Mouse (Mus musculus): ENCODE measurements around the gene Cnnm3. TPM values are rescaled to one million over a fixed set of nuclear protein-coding genes. Genes with fewer than 3 reads are reported as not detected.

Gene Cnnm3
- 2.1 and 2.3 TPM in 2 replicates for polyA plus RNA-seq (2015; fragmentation: Nextera tagmentation; extraction: Ambion mirVana)

DNA sequence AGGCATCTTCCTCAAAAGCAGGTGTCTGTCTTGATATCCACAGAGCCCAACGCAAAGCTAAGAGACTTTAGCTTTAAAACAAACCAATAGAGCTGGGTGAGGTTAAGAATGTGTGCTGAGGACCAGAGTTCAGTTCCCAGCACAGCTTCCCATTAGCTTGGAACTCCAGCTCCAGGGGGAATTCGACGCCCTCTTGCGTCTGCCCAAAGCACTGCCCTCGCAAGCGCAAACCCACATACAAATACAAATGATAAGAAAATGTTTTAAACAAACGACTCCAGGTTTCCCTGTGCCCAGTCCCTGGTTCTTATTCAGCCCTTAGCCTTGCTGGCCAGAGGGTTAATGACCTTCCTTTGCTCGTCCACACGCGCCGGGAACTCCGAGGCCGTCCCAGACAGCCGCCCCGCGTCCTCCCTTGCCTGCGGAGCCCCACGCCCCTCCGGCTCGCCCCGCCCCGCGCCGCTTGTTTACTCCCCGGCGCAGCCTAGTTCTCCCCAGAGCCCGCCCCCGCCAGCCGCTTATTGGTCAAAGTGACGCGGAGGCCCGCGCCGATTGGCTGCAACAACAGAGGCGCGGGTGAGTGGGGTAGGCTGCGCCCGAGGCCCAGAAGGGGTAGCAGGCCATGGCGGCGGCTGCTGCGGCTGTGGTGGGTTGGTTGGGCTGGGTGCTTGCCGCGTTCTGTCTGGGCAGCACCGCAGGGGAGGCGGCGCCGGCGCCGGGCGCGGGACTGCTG lies at the start of gene Cnnm3:
TSS of gene Cnnm3 (plus strand) at position 579 of the 733 bp plus-strand sequence.
- H3K9me3 ChIP-seq (ENCODE audit: control insufficient read depth, low read length), result no peaks in the 10 kb centered on the region
- H3K4me1 ChIP-seq (ENCODE audit: control insufficient read depth, insufficient read depth, low read length), result peaks cover 21% of the 10 kb centered on the region
- WGBS, result 2% methylated on average over 49 of the region's 51 CpGs
- H3K27ac ChIP-seq (ENCODE audit: low read length), result peak within 1 kb of the TSS; percentile 99
- 0 out of 2 replicates have a peak, but pooled peaks cover 4% of the 10 kb centered on the region for H3K36me3 ChIP-seq (ENCODE audit: control insufficient read depth, insufficient read depth, low read length)
- no peaks in the 10 kb centered on the region for H3K27me3 ChIP-seq (replicated peaks; ENCODE audit: control insufficient read depth, insufficient read depth, low read length)
- H3K4me2 ChIP-seq (ENCODE audit: low read depth, low read length), result peak within 1 kb of the TSS; percentile 95
- ATAC-seq, result peak; percentile 99
- H3K4me3 ChIP-seq (ENCODE audit: low read length), result peak within 1 kb of the TSS; percentile 96
- H3K9ac ChIP-seq (ENCODE audit: low read depth, low read length), result peak within 1 kb of the TSS; percentile 84

DNA sequence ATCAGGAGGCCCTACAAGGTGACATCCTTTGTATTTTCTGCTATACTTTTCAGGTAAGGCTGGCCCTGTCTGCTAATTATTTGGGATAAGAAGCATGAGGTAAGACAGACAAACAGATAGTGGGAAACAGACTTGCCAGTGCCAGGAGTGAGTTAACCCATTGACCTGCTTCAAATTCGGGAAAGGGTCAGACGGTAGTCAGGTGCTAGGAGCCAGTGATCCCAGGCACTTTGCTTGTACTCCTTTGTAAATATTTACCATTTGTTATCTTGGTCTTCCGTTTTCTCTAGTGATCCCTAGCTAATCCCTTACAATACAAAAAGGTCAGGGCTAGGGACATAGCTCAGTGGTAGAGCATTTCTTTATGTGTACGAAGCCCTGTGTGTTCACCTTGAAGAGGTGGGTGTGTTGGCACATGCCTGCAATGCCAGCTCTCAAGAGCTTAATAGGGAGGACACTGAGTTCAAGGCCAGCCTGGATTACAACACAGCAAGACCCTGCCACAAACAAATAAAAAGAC lies 46.0 kb upstream of the Cnnm3 start:
- WGBS, result 33% methylated on average over 4 of the region's 4 CpGs
- no peaks in the 10 kb centered on the region for H3K27me3 ChIP-seq (replicated peaks; ENCODE audit: control insufficient read depth, insufficient read depth, low read length)
- ATAC-seq, result no peak
- no peaks in the 10 kb centered on the region for H3K9me3 ChIP-seq (ENCODE audit: control insufficient read depth, low read length)
- no peak overlapping the region for H3K27ac ChIP-seq (ENCODE audit: low read length)
- no peak overlapping the region for H3K4me3 ChIP-seq (ENCODE audit: low read length)
- no peaks in the 10 kb centered on the region; the same call in 1 of the 2 replicates for H3K4me1 ChIP-seq (ENCODE audit: control insufficient read depth, insufficient read depth, low read length)
- no peak overlapping the region for H3K4me2 ChIP-seq (ENCODE audit: low read depth, low read length)
- no peaks in the 10 kb centered on the region for H3K36me3 ChIP-seq (ENCODE audit: control insufficient read depth, insufficient read depth, low read length)
- H3K9ac ChIP-seq (ENCODE audit: low read depth, low read length), result no peak overlapping the region

DNA sequence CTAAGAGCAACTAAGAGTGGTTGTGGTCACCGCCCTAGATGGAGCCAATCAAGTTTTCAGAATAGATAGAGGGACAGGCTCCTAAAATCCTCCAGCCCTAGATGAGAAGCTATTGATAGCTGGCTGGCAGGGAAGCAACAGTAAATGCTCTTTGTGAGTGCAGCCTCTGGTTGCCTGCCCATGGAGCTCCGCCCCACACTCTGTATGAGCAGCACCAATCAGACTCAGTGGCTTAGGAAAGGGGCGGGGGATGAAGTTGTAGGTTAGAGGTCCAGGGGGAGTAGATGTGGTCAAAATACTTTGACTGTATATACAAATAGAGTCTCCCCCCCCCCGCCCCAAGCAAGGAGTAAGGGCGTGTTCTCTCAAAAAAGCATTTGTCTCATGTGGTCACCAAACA lies 44.2 kb upstream of the Cnnm3 start:
- WGBS, result 58% methylated on average over 5 of the region's 5 CpGs
- Histone ChIP-seq H3K36me3 (ENCODE audit: control insufficient read depth, insufficient read depth, low read length) (no peaks in the 10 kb centered on the region), H3K4me1 (ENCODE audit: control insufficient read depth, insufficient read depth, low read length) (no peaks in the 10 kb centered on the region; the same call in 1 of the 2 replicates), H3K9me3 (ENCODE audit: control insufficient read depth, low read length) (no peaks in the 10 kb centered on the region), H3K27me3 (replicated peaks; ENCODE audit: control insufficient read depth, insufficient read depth, low read length) (no peaks in the 10 kb centered on the region), H3K9ac (ENCODE audit: low read depth, low read length) (no peak overlapping the region), H3K4me3 (ENCODE audit: low read length) (no peak overlapping the region), H3K4me2 (ENCODE audit: low read depth, low read length) (no peak overlapping the region), H3K27ac (ENCODE audit: low read length) (no peak overlapping the region)
- ATAC-seq, result no peak

DNA sequence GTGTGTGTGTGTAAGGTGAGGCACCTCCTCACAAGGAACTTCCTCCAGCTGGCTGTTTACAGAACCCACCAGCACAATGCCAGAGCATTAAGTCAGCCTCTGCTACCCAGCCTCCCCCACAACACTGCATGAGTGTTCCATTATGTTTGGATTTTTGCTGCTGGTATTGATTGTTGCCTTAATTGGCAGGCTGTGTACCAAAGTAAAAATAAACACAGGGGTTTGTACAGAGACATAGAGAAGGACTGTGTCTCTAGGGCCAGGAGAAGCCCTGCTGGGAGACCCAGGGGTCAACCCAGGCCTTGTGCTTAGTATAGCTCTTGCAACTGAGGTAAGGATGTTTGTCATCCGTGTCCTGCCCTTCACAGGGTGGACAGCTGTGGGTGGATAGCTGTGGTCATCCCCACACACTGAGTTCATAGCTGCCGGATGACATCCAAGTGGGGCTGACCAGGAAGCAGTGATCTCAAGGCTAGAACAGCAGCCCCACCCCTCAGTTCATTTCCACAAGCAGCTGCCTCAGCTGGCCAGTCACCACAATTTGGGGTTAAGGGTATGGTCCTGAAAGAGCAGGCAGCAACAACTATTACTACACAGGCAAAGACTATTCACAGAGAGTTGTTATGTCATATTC lies 41.7 kb upstream of the Cnnm3 start:
- H3K4me1 ChIP-seq (ENCODE audit: control insufficient read depth, insufficient read depth, low read length), result peaks cover 10% of the 10 kb centered on the region
- H3K4me3 ChIP-seq (ENCODE audit: low read length), result no peak overlapping the region
- ATAC-seq, result no peak
- H3K27ac ChIP-seq (ENCODE audit: low read length), result peak overlapping the region; percentile 14; the same call in 1 of the 2 replicates
- no peaks in the 10 kb centered on the region for H3K27me3 ChIP-seq (replicated peaks; ENCODE audit: control insufficient read depth, insufficient read depth, low read length)
- no peaks in the 10 kb centered on the region for H3K36me3 ChIP-seq (ENCODE audit: control insufficient read depth, insufficient read depth, low read length)
- no peak overlapping the region for H3K4me2 ChIP-seq (ENCODE audit: low read depth, low read length)
- WGBS, result 49% methylated on average over 2 of the region's 2 CpGs
- no peak overlapping the region for H3K9ac ChIP-seq (ENCODE audit: low read depth, low read length)
- H3K9me3 ChIP-seq (ENCODE audit: control insufficient read depth, low read length), result no peaks in the 10 kb centered on the region

DNA sequence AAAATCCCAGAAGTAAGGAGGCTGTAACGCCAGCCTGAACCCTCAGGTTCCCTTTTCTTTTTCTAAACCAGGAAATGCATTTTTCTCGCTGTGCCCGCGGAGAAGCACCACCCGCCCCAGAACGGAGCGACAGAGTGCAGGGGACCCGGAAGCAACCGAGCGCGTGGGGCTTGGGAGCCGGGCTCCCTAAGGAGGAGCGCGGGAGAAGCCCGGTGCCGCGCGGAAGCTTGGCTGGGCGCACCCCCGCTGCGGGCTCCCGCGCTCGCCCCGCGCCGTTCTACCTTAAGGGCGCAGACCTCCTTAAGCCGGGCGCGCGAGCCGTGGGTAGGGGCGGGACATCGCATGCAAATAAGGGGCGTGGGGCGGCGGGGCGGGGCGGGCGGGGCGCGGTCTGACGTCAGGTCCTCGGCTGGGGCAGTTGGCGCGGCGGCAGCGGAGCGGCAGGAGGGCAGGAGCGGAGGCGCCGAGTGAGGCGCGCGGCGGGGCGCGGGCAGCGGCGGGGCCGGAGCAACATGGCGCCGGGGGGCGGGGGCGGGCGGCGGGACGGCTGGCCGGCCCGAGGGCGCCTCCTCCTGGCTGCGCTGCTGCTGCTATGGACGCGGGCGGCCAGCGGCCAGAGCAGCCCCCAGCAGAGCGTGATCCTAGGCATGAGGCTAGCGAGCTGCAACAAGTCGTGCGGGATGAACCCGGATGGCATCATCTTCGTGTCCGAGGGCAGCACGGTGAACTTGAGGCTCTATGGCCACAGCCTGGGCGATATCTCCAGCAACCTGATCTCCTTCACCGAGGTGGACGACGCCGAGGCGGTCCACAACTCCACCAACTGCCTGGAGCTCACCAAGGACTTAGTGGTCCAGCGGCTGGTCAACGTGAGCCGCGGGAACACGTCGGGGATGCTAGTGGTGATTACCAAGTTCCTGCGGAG lies 40.2 kb upstream of the Cnnm3 start, which contains the start of gene Cnnm4:
TSS of gene Cnnm4 (plus strand) at position 440 of the 925 bp plus-strand sequence.
- Histone ChIP-seq H3K27ac (ENCODE audit: low read length) (peak within 1 kb of the TSS; percentile 85), H3K4me2 (ENCODE audit: low read depth, low read length) (peak within 1 kb of the TSS; percentile 70), H3K4me3 (ENCODE audit: low read length) (peak within 1 kb of the TSS; percentile 55), H3K27me3 (replicated peaks; ENCODE audit: control insufficient read depth, insufficient read depth, low read length) (no peaks in the 10 kb centered on the region), H3K36me3 (ENCODE audit: control insufficient read depth, insufficient read depth, low read length) (no peaks in the 10 kb centered on the region), H3K9me3 (ENCODE audit: control insufficient read depth, low read length) (no peaks in the 10 kb centered on the region), H3K4me1 (ENCODE audit: control insufficient read depth, insufficient read depth, low read length) (peaks cover 17% of the 10 kb centered on the region), H3K9ac (ENCODE audit: low read depth, low read length) (peak within 1 kb of the TSS; percentile 81)
- peak; percentile 88 for ATAC-seq
- WGBS, result under 1% methylated on average over 59 of the region's 98 CpGs

DNA sequence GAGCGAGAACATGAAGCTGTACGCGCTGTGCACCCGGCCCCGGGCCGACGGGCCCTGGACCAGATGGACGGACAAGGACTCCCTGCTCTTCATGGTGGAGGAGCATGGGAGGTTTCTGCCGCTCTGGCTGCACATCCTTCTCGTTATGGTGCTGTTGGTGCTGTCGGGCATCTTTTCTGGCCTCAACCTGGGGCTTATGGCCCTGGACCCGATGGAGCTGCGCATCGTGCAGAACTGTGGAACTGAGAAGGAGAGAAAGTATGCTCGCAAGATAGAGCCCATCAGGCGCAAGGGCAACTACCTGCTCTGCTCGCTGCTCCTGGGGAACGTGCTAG lies 39.6 kb upstream of the Cnnm3 start:
- WGBS, result 11% methylated on average over 18 of the region's 18 CpGs
- H3K36me3 ChIP-seq (ENCODE audit: control insufficient read depth, insufficient read depth, low read length), result no peaks in the 10 kb centered on the region
- peak overlapping the region; percentile 55 for H3K4me3 ChIP-seq (ENCODE audit: low read length)
- H3K9ac ChIP-seq (ENCODE audit: low read depth, low read length), result peak overlapping the region; percentile 64
- H3K27ac ChIP-seq (ENCODE audit: low read length), result no peak overlapping the region
- H3K4me1 ChIP-seq (ENCODE audit: control insufficient read depth, insufficient read depth, low read length), result peaks cover 17% of the 10 kb centered on the region
- H3K9me3 ChIP-seq (ENCODE audit: control insufficient read depth, low read length), result no peaks in the 10 kb centered on the region
- no peaks in the 10 kb centered on the region for H3K27me3 ChIP-seq (replicated peaks; ENCODE audit: control insufficient read depth, insufficient read depth, low read length)
- H3K4me2 ChIP-seq (ENCODE audit: low read depth, low read length), result peak overlapping the region; percentile 50
- peak; percentile 3; the same call in 1 of the 2 replicates for ATAC-seq

DNA sequence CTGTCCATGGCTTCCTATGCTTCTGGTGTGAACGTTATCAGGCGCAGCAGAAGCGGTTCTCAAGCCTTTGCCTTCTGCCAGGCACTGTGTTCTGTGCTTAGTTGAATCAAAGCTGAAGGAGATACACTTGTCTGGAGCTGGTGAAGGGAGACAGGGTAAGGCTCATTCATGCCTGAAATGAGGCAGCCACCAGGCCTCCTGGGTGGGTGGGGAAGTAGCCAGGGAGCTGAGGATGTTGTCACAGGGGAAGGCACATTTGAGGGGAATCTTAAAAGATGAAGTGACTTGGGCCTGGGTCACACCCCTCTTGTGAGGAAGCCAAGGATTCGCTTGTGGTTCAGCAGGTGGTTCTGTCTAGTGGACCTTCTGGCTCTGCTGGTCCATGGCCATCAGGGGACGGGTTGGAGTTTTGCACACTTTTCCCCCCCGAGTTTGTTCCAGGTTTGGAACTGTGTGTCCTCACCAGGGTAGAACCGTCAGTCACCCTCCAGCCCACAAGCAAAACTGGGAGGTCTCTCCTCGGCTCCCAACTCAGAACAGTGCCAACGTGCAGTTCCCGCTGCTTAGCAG lies 38.4 kb upstream of the Cnnm3 start:
- Histone ChIP-seq H3K4me1 (ENCODE audit: control insufficient read depth, insufficient read depth, low read length) (peaks cover 26% of the 10 kb centered on the region), H3K4me2 (ENCODE audit: low read depth, low read length) (peak overlapping the region; percentile 50), H3K36me3 (ENCODE audit: control insufficient read depth, insufficient read depth, low read length) (no peaks in the 10 kb centered on the region), H3K4me3 (ENCODE audit: low read length) (peak overlapping the region; percentile 55), H3K27me3 (replicated peaks; ENCODE audit: control insufficient read depth, insufficient read depth, low read length) (no peaks in the 10 kb centered on the region), H3K9me3 (ENCODE audit: control insufficient read depth, low read length) (no peaks in the 10 kb centered on the region), H3K27ac (ENCODE audit: low read length) (peak overlapping the region; percentile 95; the same call in 1 of the 2 replicates), H3K9ac (ENCODE audit: low read depth, low read length) (peak overlapping the region; percentile 64)
- ATAC-seq, result no peak
- WGBS, result 61% methylated on average over 10 of the region's 10 CpGs

DNA sequence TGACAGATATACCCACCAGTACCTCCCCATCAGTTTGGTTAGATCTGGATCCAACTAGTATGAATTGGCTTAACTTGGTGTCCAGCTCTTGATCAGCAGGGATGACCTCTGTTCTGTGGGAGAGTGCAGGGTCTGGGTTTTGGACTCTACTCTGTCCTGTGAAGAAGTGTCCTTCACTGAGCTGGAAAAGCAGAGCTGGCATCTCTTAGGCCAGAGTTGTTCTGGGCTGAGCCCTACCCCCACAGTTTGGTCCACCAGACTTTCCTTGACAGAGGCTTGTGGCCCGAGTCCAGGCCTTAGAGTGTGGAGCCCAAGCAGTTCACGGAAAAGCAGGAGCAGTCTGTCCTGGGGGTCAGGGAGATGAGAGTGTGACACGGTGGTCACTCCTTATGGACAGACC lies 37.0 kb upstream of the Cnnm3 start:
- Histone ChIP-seq H3K27ac (ENCODE audit: low read length) (peak overlapping the region; percentile 95), H3K9me3 (ENCODE audit: control insufficient read depth, low read length) (no peaks in the 10 kb centered on the region), H3K9ac (ENCODE audit: low read depth, low read length) (peak overlapping the region; percentile 64), H3K4me1 (ENCODE audit: control insufficient read depth, insufficient read depth, low read length) (peaks cover 30% of the 10 kb centered on the region), H3K4me3 (ENCODE audit: low read length) (peak overlapping the region; percentile 55), H3K27me3 (replicated peaks; ENCODE audit: control insufficient read depth, insufficient read depth, low read length) (no peaks in the 10 kb centered on the region), H3K4me2 (ENCODE audit: low read depth, low read length) (peak overlapping the region; percentile 50), H3K36me3 (ENCODE audit: control insufficient read depth, insufficient read depth, low read length) (no peaks in the 10 kb centered on the region)
- no peak for ATAC-seq
- WGBS, result 58% methylated on average over 3 of the region's 3 CpGs

All from intestine, embryonic 16.5 days (tissue).